Mouse (Mus musculus) E14TG2a.4 (cell line): ENCODE data around the gene Il2ra.

ENCODE experiments used
- H3K27me3 ChIP-seq: 2 replicates; pipeline ENCODE4 v1.6.1; 2014; ENCODE audit warnings: low read length, control low read depth; ENCODE audit not compliant: insufficient read depth
- H3K36me3 ChIP-seq: 2 replicates; pipeline ENCODE4 v1.6.1; 2014; ENCODE audit warnings: low read length, control low read depth; ENCODE audit not compliant: insufficient read depth
- H3K4me1 ChIP-seq: replicated peaks from 2 replicates; pipeline ENCODE4 v1.6.1; 2014; ENCODE audit warnings: low read depth, low read length, control low read depth
- H3K4me3 ChIP-seq: replicated peaks from 2 replicates; pipeline ENCODE4 v1.5.1; 2014; ENCODE audit warnings: mild to moderate bottlenecking, low read length
- H3K9me3 ChIP-seq: 2 replicates; pipeline ENCODE4 v1.6.1; 2014; ENCODE audit warnings: low read length, control low read depth
- CTCF ChIP-seq: conservative IDR thresholded peaks from 2 replicates; pipeline ENCODE4 v1.5.1; 2014; ENCODE audit warnings: low read length
- NANOG ChIP-seq: IDR thresholded peaks from 2 replicates; pipeline ENCODE4 v1.6.1; 2014; ENCODE audit warnings: borderline replicate concordance, low read length, mixed read lengths
- POU5F1 ChIP-seq: IDR thresholded peaks from 2 replicates; pipeline ENCODE4 v1.6.1; 2014; ENCODE audit warnings: low read length, borderline replicate concordance

The Il2ra gene

DNA sequence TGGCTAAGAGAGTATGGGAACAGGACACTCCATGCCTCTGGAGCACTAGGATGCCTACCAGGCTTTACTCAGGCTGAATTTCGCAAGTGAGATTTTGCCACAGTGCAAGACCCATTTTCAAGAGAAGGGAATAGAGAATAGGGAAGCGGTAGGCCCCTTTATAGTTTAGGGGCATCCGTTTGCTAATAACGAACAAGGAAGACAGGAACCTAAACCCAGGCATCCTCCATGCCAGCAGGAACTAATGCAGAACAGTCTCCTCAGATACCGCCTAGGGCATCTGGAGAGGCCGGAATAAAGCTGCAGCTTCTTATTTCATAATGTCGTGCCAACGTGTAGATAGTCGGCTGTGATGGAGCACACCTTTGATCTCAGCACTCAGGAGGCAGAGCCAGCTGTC lies 80.0 kb downstream of the Il2ra start:
- TF ChIP-seq NANOG (no peak), CTCF (no peak), POU5F1 (no peak)
- 0 out of 2 replicates have a peak, but pooled peaks cover 6% of the 10 kb centered on the region for H3K27me3 ChIP-seq
- no peaks in the 10 kb centered on the region for H3K36me3 ChIP-seq
- no peaks in the 10 kb centered on the region for H3K4me1 ChIP-seq
- no peak overlapping the region for H3K4me3 ChIP-seq
- H3K9me3 ChIP-seq: no peaks in the 10 kb centered on the region

DNA sequence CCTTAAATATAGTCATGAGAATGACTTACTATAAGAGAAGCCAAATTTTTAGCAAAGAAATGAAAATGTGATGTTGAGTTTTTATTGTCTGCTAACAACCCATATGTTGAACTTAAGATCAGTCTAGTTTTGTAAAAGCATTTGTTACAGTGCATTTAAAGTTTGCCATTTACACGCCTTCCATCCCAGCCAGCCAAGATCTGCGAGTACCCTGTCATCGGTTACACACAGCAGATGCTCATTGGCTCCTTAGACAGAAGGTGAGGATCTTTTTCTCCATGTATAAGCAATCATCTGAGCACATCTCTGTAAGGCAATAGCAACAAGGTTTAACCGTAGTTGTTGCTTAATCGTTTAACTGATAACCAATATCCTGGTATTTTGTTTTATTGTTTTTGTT lies 85.0 kb downstream of the Il2ra start:
- Histone ChIP-seq H3K9me3 (no peaks in the 10 kb centered on the region), H3K4me3 (no peak overlapping the region), H3K27me3 (0 out of 2 replicates have a peak, but pooled peaks cover 6% of the 10 kb centered on the region), H3K4me1 (no peaks in the 10 kb centered on the region), H3K36me3 (no peaks in the 10 kb centered on the region)
- no peak for TF ChIP-seq POU5F1
- TF ChIP-seq CTCF: no peak
- TF ChIP-seq NANOG: no peak

DNA sequence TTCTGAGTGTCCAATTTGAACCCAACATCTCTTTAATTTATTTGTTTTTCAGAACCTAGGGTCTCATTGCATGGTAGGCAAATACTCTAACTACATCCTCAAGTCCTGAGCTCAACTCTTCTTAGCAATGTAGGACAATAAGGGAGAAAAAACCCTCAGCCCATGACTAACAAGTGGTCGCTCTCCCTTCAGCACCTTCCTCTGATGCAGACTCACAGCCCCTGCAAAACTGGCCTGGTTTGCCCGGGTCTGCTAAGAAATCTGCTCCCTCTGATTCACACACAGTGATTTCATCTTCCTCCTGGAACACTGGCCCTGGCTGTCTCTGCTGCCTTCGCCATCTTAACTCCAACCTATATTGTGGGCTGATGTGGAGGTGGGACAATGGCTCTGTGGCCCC lies 86.5 kb downstream of the Il2ra start:
- Histone ChIP-seq H3K27me3 (no peaks in the 10 kb centered on the region), H3K9me3 (no peaks in the 10 kb centered on the region), H3K4me3 (no peak overlapping the region), H3K4me1 (no peaks in the 10 kb centered on the region), H3K36me3 (no peaks in the 10 kb centered on the region)
- no peak for TF ChIP-seq CTCF
- TF ChIP-seq NANOG: no peak
- TF ChIP-seq POU5F1: no peak

GRCm38 (mm10) chr2:11732978-11733377 lies 90.4 kb downstream of the Il2ra start:
- no peaks in the 10 kb centered on the region for H3K9me3 ChIP-seq
- no peak overlapping the region for H3K4me3 ChIP-seq
- no peaks in the 10 kb centered on the region for H3K36me3 ChIP-seq
- H3K4me1 ChIP-seq: 0 out of 2 replicates have a peak, but pooled peaks cover 5% of the 10 kb centered on the region
- TF ChIP-seq CTCF (no peak), NANOG (no peak), POU5F1 (no peak)
- no peaks in the 10 kb centered on the region for H3K27me3 ChIP-seq

DNA sequence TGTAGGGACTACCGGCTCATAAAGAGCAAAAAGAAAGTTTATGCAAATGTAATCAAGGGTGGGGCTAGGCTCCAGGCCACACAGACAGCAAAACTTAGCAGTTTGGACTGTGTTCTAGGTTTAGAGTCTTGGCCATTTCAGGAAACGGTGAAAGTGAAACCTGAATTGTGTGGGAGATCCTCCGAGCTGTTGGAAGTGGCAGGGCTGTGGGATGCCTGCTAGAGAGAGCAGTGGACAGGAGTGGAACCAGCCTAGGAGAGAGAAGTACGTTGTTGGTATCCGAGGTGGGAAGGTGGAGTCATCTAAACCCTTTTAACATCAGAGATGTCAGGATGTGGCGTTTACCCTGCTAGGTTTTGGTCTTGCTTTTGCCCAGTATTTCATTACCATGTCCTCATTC lies 93.2 kb downstream of the Il2ra start:
- Histone ChIP-seq H3K4me1 (0 out of 2 replicates have a peak, but pooled peaks cover 5% of the 10 kb centered on the region), H3K9me3 (no peaks in the 10 kb centered on the region), H3K27me3 (no peaks in the 10 kb centered on the region), H3K36me3 (0 out of 2 replicates have a peak, but pooled peaks cover 4% of the 10 kb centered on the region), H3K4me3 (no peak overlapping the region)
- TF ChIP-seq POU5F1 (no peak), CTCF (no peak), NANOG (no peak)

DNA sequence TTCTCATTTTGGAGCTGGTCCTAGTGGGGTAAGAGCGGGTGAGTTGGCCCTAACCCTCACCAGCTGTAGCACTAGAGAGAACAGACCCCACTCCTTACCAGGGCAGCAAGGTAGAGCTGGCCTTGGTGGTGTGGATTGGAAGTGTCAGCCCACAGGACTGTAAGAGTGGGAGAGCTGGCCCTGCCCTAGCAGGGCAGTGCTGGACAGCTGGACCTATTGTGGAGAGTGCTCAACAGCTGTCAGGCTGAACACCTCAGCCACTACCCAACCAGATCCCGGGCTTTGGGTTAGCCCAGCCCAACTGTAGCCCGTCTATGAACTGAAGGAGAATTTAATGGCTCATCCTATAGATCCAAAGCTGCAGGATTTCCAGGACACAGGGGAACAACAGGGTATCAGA lies 96.2 kb downstream of the Il2ra start:
- Histone ChIP-seq H3K4me1 (0 out of 2 replicates have a peak, but pooled peaks cover 5% of the 10 kb centered on the region), H3K27me3 (no peaks in the 10 kb centered on the region), H3K4me3 (no peak overlapping the region), H3K36me3 (peaks cover 33% of the 10 kb centered on the region), H3K9me3 (no peaks in the 10 kb centered on the region)
- TF ChIP-seq NANOG: no peak
- TF ChIP-seq CTCF: no peak
- TF ChIP-seq POU5F1: no peak

DNA sequence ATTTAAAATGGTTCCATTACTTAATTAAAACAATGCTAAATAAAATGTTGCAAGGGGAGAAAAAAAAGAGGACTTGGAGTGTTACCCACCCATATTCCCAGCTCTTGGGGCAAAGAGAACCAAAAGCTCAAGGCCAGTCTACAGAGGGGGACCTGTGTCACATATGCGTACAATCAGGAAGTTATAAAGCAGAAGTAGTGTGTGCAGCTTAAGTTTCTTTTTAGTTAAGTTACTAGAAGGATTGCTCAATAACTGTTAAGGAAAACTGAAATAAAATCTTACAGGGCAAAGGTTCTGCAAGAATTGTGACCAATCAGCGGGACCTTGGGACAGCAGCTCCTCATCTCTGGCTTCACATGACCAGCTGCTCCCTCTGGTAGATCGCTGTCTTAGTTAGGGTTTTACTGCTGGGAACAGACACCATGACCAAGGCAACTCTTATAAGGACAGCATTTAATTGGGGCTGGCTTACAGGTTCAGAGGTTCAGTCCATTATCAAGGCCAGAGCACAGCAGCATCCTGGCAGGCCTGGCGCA lies 97.0 kb downstream of the Il2ra start:
- H3K4me1 ChIP-seq: 0 out of 2 replicates have a peak, but pooled peaks cover 5% of the 10 kb centered on the region
- TF ChIP-seq CTCF (no peak), POU5F1 (no peak), NANOG (no peak)
- no peaks in the 10 kb centered on the region for H3K27me3 ChIP-seq
- no peaks in the 10 kb centered on the region for H3K9me3 ChIP-seq
- H3K36me3 ChIP-seq: peaks cover 41% of the 10 kb centered on the region
- no peak overlapping the region for H3K4me3 ChIP-seq
